Mouse (Mus musculus): ENCODE data around the gene Hexdc.

The Hexdc gene

DNA sequence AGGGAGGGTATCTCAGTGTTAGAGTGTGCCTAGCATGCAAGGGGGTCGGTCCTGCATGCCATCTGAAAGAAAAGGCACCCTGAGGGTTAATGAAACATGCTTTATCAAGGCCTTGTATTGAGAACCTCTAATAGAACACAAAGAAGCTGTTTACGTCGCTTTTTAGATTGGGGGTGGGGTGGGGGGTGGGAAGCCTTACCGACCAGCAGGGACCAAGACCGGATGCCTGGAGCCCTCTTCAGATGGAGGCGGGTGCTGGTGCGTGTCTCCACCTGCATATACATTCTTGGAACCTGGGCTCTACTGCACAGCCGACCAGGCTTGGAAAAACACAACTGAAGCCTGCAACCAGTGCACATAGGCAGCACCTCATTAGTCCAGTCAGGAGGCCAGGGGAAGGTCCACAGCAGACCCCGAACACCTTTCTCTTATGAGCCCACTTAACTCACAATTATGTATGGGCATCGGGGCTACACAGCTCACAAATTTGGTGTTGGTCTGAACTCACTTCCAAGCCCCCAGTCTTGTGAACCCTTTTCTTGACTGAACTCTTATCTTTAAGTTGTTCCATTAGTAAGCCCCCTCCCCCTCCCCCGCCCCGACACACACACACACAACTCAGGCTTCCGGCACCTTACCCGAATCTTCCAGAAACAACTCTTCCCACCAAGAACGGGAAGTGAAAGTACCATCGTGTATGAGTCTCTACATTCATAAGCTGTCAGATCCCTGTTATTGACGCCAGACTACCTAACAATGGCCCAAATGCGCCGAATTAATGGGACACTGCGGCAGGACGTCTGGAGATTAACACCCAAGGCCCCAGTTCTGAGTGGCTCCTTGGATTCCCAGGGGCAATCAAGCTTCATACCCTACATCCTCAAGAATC is 24.1 kb downstream of the Hexdc start:
- DNase-seq (ENCODE audit: low read depth, low spot score): no peak

DNA sequence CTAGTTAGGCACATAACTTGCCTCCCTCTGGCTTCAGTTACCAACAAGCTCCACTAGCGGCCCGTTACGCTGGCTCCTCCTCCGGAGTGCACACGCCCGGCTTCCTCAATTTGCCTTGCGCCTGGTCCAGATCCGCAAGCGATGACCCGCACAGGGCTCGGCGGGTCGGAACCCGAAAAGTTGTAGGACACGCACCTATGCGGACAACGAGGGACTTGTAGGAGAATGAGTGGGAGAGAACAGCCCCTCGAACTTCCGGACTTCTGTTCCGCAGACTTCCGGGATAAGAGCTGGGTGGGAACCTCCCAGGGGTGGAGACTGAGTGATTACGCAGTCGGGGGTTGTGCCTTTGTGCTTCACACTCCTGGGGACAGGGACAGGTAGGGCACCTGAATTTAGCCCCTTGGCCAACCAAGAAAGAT is 24.8 kb downstream of the Hexdc start, which contains the start of gene Cybc1:
Gene Cybc1 (minus strand): TSS at position 305 of the 422 bp plus-strand sequence.
- peak; percentile 91 for DNase-seq (ENCODE audit: low read depth, low spot score)

DNA sequence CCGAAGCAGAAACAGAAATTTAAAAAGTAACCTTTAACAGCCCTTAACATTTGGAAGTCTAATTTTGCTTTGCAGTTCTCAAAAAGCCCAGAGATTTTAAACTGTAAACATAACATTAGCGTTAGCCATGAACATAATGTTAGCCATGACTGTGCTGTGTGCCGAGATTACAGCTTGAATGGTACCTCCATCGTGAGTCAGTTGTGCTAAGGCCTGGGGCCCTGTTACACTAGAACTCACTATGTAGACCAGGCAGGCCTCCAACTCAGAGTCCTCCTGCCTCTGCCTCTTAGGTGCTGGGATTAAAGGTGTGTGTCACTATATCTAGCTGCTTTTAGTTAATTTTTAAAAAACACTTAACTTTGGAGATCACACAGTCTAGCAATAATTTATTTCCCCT is 27.0 kb downstream of the Hexdc start:
- DNase-seq (ENCODE audit: low read depth, low spot score): no peak

DNA sequence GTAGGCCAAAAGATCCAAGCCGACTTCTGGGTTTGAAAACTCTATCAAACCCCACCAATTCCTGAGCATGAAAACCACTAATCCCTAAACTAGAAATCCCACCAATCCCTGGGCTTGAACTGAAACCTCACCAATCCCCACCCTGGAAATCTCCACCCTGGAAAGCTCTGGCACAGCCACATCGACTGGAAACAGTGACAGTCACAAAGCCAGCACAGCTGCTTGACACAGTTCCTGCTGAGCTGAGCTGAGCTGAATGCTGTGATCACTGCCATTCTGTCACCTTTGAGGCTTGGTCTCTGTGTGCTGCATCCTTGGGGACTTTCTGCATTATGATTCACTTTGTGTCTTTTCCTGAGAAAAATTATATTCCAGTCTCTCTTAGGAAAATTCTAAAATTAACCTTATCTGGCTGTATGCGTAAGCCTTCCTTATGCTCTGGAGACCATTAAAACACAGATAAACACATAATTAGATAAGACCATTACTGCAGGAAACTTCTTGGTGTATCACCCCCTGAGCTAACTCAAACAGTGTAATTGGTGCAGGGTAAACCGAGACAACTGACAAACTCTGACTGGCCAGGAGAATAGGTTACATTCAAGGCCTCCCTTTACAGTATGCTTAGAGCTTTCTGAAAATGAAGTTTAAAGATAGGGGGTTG is 27.5 kb downstream of the Hexdc start:
- peak; percentile 66 for DNase-seq (ENCODE audit: low read depth, low spot score)

DNA sequence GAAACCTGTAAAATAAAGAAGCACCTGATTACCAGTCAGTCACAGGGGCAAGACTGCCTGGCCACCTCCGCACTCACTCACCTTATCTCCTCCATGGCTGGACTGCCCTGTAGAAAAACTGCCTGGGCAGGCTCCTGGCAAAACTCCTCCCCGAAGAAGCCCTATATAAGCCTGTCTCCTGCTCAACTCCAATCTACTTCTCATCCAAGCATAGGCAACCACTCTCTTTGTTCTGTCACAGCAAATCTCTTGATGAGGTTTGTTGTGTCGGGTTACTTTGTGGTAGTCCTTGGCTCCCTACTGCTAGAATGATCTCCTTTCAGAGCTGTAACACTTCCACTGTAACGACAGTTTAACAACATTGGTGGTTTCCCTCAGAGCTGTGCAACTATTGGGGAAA is 28.5 kb downstream of the Hexdc start:
- DNase-seq (ENCODE audit: low read depth, low spot score): no peak

DNA sequence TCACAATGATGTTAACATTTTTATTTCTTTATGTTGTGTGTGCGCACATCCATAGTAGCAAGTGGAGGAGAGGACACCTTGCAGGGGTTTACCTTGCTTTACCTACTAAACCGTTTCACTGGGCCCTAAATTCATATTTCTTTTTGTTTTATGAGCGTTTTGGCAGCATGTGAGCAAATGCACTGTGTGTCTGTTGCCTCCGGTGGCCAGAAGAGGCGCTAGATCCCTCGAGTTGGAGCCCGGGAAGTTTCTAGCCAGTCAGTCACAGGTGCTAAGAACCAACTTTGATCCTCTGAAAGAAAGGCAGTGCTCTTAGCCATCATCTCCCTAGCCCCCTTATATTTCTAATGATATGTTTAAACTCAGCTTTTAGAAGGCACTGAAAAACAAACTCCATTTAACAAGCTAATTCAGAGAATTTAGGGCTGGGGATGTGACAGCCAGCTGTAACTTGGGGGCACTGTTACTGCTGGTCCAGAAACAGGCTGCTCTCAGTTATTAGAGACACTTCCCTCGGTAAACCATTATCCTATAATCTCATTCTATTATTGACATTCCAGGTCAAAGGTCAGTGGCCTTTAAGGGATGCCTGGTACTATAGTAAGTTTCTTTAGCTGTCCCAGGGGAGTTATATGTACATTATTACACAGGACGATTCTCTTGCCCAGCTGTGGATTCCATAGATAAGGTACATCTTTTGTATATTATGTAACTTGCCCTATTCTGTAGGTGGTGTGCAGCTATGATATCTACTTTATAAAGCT is 31.4 kb downstream of the Hexdc start:
- peak; percentile 57 for DNase-seq (ENCODE audit: low read depth, low spot score)

DNA sequence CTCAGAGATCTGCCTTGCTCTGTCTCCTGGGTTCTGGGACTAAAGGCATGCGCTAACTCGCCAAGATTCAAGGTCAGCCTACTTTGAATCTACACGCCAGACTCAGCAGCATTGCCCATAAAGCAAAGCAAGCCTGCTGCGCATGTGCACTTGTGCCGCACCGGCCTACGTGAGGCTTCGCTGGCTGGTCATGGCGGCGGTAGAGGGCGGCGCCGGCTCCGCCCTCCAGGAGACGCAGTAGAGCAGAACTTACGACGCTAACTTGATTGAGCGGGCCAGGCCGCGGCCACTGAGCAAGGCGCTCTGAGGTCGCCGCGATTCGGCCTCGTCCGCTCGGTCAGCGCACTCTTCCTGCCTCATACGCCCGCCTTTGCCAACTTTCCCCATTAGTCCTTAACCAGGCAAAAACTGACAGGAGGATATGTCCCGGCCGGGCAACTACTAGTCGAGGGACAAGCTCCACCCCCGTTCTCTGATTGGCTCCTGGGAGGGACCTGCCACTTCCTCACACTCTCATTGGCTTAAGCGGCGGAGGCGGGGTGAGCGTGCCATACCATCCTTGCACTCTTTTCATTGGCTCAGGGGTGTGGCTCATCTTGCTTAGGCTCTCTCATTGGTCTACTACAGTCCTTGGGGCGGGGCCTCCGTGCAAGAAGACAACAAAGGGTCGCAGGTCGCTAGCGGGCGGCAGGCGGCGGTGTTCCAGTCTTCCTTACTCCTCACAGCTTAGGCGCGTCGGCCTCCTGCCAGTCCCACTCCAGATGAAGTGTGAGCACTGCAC is 32.5 kb downstream of the Hexdc start, which contains the start of gene Narf:
Gene Narf (plus strand): TSS at position 690 of the 781 bp plus-strand sequence.
- peak; percentile 100 for DNase-seq (ENCODE audit: low read depth, low spot score)

DNA sequence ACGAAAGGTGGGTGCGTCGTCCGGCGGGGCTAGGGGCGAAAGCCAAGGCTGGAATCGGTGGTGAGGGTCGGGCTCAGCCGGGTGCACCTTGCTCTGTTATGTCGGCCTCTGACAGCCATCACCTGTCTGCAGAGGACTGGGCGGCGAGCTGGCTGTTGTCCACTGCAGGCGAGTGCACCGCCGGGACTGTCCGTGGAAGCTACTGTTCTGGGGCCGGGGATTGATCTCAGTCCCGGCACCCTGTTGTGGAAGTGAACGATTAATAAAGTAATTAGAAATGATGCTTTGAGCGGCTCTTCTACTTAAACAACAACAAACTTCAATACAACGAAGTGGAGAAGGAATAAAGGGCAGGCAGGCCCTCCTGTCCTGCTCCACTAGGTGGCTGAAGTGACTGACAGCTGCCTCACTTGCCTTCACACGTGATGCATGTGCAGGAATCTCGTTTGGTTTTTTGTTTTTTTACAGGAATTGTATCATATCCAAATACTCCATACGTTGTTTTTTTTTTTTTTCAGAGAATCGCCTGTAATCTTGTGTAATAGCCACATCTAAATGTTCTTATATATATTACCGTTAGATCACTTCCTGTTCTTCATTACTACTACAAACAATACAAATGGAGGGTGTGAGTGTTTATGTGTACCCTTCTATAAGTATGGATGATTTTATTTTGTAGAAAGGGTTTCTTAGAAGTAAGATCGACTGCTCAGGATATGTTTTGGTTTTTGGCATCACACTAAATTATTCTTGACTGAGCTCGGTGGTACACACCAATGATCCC is 33.3 kb downstream of the Hexdc start:
- DNase-seq (ENCODE audit: low read depth, low spot score): peak; percentile 68

DNA sequence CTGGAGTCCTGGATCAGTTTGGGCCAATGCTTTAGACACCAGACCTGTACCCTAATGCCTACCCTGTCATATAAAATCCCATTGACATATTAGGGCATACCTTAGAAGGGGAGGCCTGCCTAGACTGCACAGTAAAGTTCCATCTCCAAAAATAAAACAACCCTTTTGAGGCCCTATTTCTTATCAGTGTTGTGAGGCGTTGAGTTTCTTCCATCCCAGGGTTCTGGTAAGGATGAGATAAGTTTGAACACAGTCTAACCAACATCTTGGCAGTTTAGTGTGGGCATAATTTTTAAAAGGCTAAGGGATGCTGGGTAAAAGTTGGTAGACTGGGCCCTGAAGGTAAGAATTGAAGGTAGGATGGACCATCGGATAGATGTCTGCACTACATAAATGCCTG is 35.4 kb downstream of the Hexdc start:
- no peak for DNase-seq (ENCODE audit: low read depth, low spot score)

DNA sequence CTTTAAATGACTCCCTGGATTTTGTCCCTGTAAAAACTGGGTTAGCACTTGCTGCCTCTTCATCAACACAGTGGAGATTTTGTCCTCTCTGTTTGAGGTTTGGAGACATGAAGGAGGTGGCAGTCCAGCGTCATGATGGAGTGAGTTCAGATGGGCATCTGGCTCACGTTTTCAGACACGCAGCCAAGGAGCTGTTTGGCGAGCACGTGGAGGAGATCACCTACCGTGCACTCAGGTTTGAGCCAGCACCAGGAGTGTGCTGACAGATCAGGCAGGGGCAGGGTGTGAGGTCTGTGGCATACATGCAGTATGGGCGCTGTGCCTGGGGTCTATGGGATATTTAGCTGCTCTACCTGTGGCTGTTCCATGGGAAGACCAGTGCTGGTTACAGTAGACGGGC is 46.0 kb downstream of the Hexdc start:
- DNase-seq (ENCODE audit: low read depth, low spot score): no peak

DNA sequence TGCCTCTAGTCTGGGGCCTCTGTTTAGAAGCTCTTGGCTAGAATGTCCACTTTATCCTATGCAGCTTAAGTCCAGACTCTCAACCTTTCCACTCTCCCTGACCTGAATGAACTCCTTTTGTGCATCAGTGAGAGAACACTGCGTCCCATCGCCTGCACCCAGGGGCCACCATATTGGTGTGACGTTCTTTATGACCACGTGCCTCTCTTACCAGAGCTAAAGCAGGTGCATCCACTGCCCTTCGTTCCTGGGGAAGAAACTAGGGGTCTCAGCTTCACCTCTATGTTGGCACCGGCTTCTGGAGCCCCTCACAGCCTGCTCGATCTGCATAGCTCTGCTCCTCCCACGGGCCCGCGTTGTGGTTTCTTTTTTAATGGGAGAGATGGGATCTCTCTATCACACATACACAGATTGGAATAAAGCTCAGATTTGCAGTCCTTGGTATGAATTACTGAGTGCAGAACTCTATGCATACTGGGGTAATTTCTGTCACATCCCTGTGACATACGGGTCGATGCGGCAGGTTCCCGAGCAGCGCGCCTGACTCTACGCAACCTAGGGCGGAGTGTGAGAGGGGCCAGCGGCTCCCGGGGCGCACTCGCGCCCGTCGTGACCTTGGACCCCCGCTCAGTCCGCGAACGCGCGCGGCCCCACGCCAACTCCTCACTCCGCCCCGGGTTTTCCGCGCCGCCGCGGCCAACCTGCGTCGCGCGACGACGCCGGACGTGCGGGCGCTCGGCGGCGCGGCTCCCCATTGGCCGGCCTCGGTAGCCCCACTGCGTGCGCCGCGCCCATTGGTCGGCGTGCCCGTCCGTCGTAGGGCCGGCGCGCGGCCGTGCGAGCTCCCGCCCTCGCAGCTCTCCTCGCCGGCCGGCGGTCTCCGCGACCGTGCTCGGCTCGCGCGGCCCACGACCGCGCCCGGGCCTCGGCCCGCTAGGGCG is 55.2 kb downstream of the Hexdc start, which contains the start of gene Foxk2:
Gene Foxk2 (plus strand): TSS at position 831 of the 941 bp plus-strand sequence.
- DNase-seq (ENCODE audit: low read depth, low spot score): peak; percentile 97

DNA sequence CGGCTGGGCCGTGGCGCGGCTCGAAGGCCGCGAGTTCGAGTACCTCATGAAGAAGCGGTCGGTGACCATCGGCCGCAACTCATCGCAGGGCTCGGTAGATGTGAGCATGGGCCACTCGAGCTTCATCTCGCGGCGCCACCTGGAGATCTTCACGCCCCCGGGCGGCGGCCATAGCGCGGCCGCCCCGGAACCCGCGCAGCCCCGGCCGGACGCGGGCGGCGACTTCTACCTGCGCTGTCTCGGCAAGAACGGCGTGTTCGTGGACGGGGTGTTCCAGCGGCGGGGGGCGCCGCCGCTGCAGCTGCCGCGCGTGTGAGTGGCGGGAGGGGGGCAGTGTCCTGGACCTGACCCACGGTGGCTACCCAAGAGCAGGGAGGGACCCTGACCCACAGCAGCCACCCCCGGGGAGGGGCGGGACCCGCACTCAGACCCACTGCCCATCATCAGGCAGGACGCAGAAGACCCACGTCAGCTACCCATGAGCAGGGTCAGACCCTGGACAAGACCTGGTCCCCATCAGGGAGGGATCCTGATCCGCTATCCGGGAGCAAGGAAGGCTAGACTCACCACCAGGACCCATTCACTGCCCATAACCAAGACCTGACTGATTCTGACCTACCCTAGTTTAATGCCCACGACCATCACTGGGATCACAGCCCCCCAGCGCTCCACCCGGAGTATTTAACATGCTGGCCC is 56.1 kb downstream of the Hexdc start:
- DNase-seq (ENCODE audit: low read depth, low spot score): no peak

DNA sequence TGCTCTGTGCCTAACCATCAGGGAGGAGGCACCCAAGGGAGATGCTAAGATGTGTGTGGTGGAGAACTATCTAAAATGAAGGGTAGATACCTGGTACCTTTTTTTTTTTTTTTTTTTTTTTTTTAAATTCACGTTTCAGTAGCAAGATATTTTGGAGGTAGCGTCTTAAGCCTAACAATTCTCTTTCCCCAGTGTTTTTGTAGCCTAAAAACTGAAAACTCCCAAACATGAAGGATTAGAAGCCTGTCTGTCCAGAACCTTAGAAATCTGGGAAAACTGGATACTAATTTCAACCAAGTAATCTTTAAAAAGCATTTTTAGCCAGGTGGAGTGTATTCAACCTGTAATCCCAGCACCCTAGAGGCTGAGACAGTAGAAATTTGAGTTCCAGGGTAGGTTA is 56.8 kb downstream of the Hexdc start:
- no peak for DNase-seq (ENCODE audit: low read depth, low spot score)
